16 mouse cellular contexts compared by ENCODE assay signal in genomic region chr15:74319407-74319806, GRCm38 (mm10).
"Had no signal": no experiment of that assay in that cellular context is flagged by ENCODE, and none has a peak within 500 bp of the region (broad histone marks: within the 10 kb centered on the region; RNA-seq: fewer than 3 reads in every experiment).

No protein-coding gene starts in this region.

- H3K36me3 ChIP-seq: liver, embryonic 13.5 days; neural tube, embryonic 13.5 days had no signal

- ATAC-seq: intestine, postnatal 0 days had no signal

- H3K9ac ChIP-seq: liver, embryonic 13.5 days; neural tube, embryonic 13.5 days had no signal

- H3K4me3 ChIP-seq: layer of hippocampus, adult 2 months; liver, embryonic 13.5 days; myocyte; neural tube, embryonic 13.5 days had no signal

- H3K27ac ChIP-seq: kidney, postnatal 0 days; layer of hippocampus, adult 2 months; liver, embryonic 13.5 days; neural tube, embryonic 13.5 days; stomach, postnatal 0 days had no signal

- DNase-seq: kidney, adult 2 months; kidney, postnatal 25 days; layer of hippocampus, adult 9-11 months; liver, embryonic 13.5 days; lung, adult 2 months; lung, postnatal 14 days; lung, postnatal 4 days; thymus, adult 2 months; thymus, postnatal 14 days; thymus, postnatal 4 days had no signal

- H3K27me3 ChIP-seq: liver, embryonic 13.5 days had no signal

- H3K4me2 ChIP-seq: liver, embryonic 13.5 days; neural tube, embryonic 13.5 days had no signal

- H3K4me1 ChIP-seq: liver, embryonic 13.5 days had no signal

- H3K9me3 ChIP-seq: liver, embryonic 13.5 days; neural tube, embryonic 13.5 days had no signal
